ENCODE assay signal across 20 mouse cellular contexts in genomic region chr6:107394611-107395010, GRCm38 (mm10).
DNase-seq lines count a peak whose midpoint lies in the region; ATAC-seq lines count a peak whose summit lies in the region.
"Had no signal": no experiment of that assay in that cellular context is flagged by ENCODE, and none has a peak within 500 bp of the region (broad histone marks: within the 10 kb centered on the region; RNA-seq: fewer than 3 reads in every experiment).

No protein-coding gene starts in this region.

- WGBS in hindbrain, embryonic 11.5 days, result 64% methylated on average over 2 of the region's 2 CpGs
- WGBS in hindbrain, embryonic 14.5 days, result 48% methylated on average over 2 of the region's 2 CpGs

- no peak overlapping the region for H3K27ac ChIP-seq in hindbrain, embryonic 11.5 days (ENCODE audit: low read depth, low read length)
- H3K27ac ChIP-seq in hindbrain, embryonic 14.5 days, result no peak overlapping the region
- H3K27ac ChIP-seq: embryonic facial prominence, embryonic 13.5 days; forebrain, embryonic 12.5 days; heart, adult 2 months; kidney, postnatal 0 days; macrophage; neural tube, embryonic 13.5 days had no signal

- no peak overlapping the region for H3K4me2 ChIP-seq in hindbrain, embryonic 11.5 days (replicated peaks; ENCODE audit: low read depth, low read length)
- no peak overlapping the region for H3K4me2 ChIP-seq in hindbrain, embryonic 14.5 days (replicated peaks)
- H3K4me2 ChIP-seq: embryonic facial prominence, embryonic 13.5 days; forebrain, embryonic 12.5 days; midbrain, embryonic 11.5 days; neural tube, embryonic 13.5 days had no signal

- no peak for ATAC-seq in hindbrain, embryonic 11.5 days (ENCODE audit: low FRiP score)
- no peak for ATAC-seq in hindbrain, embryonic 14.5 days (ENCODE audit: low FRiP score)

- peak; percentile 5 for DNase-seq in hindbrain, embryonic 11.5 days (ENCODE audit: low spot score)
- no peak for DNase-seq in hindbrain, embryonic 14.5 days (ENCODE audit: low spot score)
- peak; percentile 16 for DNase-seq in cerebellum, adult 11 months
- DNase-seq in cerebellum, adult 8-10 months, result peak; percentile 32
- DNase-seq in embryo, embryonic 10.5 days (ENCODE audit: low spot score), result peak; percentile 17
- no peak for DNase-seq in layer of hippocampus, postnatal 36 days
- DNase-seq in kidney, postnatal 4 days, result no peak
- no peak for DNase-seq in thymus, postnatal 25 days
- DNase-seq: adrenal gland, postnatal 25 days; gastrocnemius, postnatal 36 days; heart, adult 2 months; kidney, adult 18-20 months; thymus, adult 18-20 months had no signal

- no peaks in the 10 kb centered on the region for H3K27me3 ChIP-seq in hindbrain, embryonic 11.5 days (ENCODE audit: control insufficient read depth, insufficient read depth, low read length)
- no peaks in the 10 kb centered on the region for H3K27me3 ChIP-seq in hindbrain, embryonic 14.5 days (ENCODE audit: control insufficient read depth, insufficient read depth, low read length)
- H3K27me3 ChIP-seq: embryonic facial prominence, embryonic 13.5 days; forebrain, embryonic 12.5 days; neural tube, embryonic 13.5 days had no signal

- no peak overlapping the region for H3K9ac ChIP-seq in hindbrain, embryonic 11.5 days (ENCODE audit: low read depth, low read length)
- H3K9ac ChIP-seq in hindbrain, embryonic 14.5 days, result no peak overlapping the region
- H3K9ac ChIP-seq: embryonic facial prominence, embryonic 13.5 days; forebrain, embryonic 12.5 days; neural tube, embryonic 13.5 days had no signal

- H3K36me3 ChIP-seq in hindbrain, embryonic 11.5 days (ENCODE audit: control insufficient read depth, insufficient read depth, low read length), result no peaks in the 10 kb centered on the region
- H3K36me3 ChIP-seq in hindbrain, embryonic 14.5 days (replicated peaks; ENCODE audit: control insufficient read depth, insufficient read depth), result no peaks in the 10 kb centered on the region
- H3K36me3 ChIP-seq: embryonic facial prominence, embryonic 13.5 days; forebrain, embryonic 12.5 days; neural tube, embryonic 13.5 days had no signal

- H3K4me1 ChIP-seq in hindbrain, embryonic 11.5 days (replicated peaks; ENCODE audit: control insufficient read depth, insufficient read depth, low read length), result no peaks in the 10 kb centered on the region
- no peaks in the 10 kb centered on the region for H3K4me1 ChIP-seq in hindbrain, embryonic 14.5 days (replicated peaks; ENCODE audit: control insufficient read depth, insufficient read depth, low read length)
- H3K4me1 ChIP-seq: embryonic facial prominence, embryonic 13.5 days; forebrain, embryonic 12.5 days had no signal

- no peaks in the 10 kb centered on the region for H3K9me3 ChIP-seq in hindbrain, embryonic 11.5 days (ENCODE audit: control insufficient read depth, low read length)
- H3K9me3 ChIP-seq in hindbrain, embryonic 14.5 days (ENCODE audit: control insufficient read depth, low read length), result no peaks in the 10 kb centered on the region
- H3K9me3 ChIP-seq: embryonic facial prominence, embryonic 13.5 days; forebrain, embryonic 12.5 days; neural tube, embryonic 13.5 days had no signal

- H3K4me3 ChIP-seq in hindbrain, embryonic 11.5 days (ENCODE audit: low read depth, low read length), result no peak overlapping the region
- H3K4me3 ChIP-seq in hindbrain, embryonic 14.5 days (replicated peaks; ENCODE audit: low read length), result no peak overlapping the region
- H3K4me3 ChIP-seq: embryonic facial prominence, embryonic 13.5 days; erythroblast, embryonic 14.5 days; forebrain, embryonic 12.5 days; heart, adult 2 months; neural tube, embryonic 13.5 days had no signal

Comparison
In these comparisons a context has a peak if more than half of its experiments do, and no peak if none do; other contexts are left out.
1. DNase-seq: peak in hindbrain, embryonic 11.5 days (single experiment), cerebellum, adult 11 months (single experiment), cerebellum, adult 8-10 months (single experiment) and embryo, embryonic 10.5 days (single experiment); none in hindbrain, embryonic 14.5 days (single experiment), layer of hippocampus, postnatal 36 days (0 of 2), kidney, postnatal 4 days (0 of 2) and thymus, postnatal 25 days (single experiment).